Mouse (Mus musculus) E14TG2a.4 (cell line): ENCODE measurements at regions not wholly inside any gene's neighbourhood (a gene's known extent, or its start where the extent isn't known, plus 50 kb on each side); places are given as distances from the start of the nearest gene placed in this dataset.

ENCODE experiments used
- H3K27me3 ChIP-seq: 2 replicates; pipeline ENCODE4 v1.6.1; 2014; ENCODE audit warnings: low read length, control low read depth; ENCODE audit not compliant: insufficient read depth
- H3K36me3 ChIP-seq: 2 replicates; pipeline ENCODE4 v1.6.1; 2014; ENCODE audit warnings: low read length, control low read depth; ENCODE audit not compliant: insufficient read depth
- H3K4me1 ChIP-seq: replicated peaks from 2 replicates; pipeline ENCODE4 v1.6.1; 2014; ENCODE audit warnings: low read depth, low read length, control low read depth
- H3K4me3 ChIP-seq: replicated peaks from 2 replicates; pipeline ENCODE4 v1.5.1; 2014; ENCODE audit warnings: mild to moderate bottlenecking, low read length
- H3K9me3 ChIP-seq: 2 replicates; pipeline ENCODE4 v1.6.1; 2014; ENCODE audit warnings: low read length, control low read depth
- CTCF ChIP-seq: conservative IDR thresholded peaks from 2 replicates; pipeline ENCODE4 v1.5.1; 2014; ENCODE audit warnings: low read length
- NANOG ChIP-seq: IDR thresholded peaks from 2 replicates; pipeline ENCODE4 v1.6.1; 2014; ENCODE audit warnings: borderline replicate concordance, low read length, mixed read lengths
- POU5F1 ChIP-seq: IDR thresholded peaks from 2 replicates; pipeline ENCODE4 v1.6.1; 2014; ENCODE audit warnings: low read length, borderline replicate concordance

GRCm38 (mm10) chr9:25655767-25656513, 174.6 kb downstream of the Eepd1 start:
- 0 out of 2 replicates have a peak, but pooled peaks cover 5% of the 10 kb centered on the region for H3K27me3 ChIP-seq
- H3K4me1 ChIP-seq, result no peaks in the 10 kb centered on the region
- H3K9me3 ChIP-seq, result peaks cover 4% of the 10 kb centered on the region; the same call in 1 of the 2 replicates

GRCm38 (mm10) chr9:25656534-25656933, 175.2 kb downstream of the Eepd1 start:
- no peak for TF ChIP-seq NANOG
- TF ChIP-seq CTCF, result no peak; the same call in 1 of the 2 replicates
- TF ChIP-seq POU5F1, result no peak
- no peaks in the 10 kb centered on the region for H3K36me3 ChIP-seq
- 0 out of 2 replicates have a peak, but pooled peaks cover 5% of the 10 kb centered on the region for H3K27me3 ChIP-seq
- H3K4me3 ChIP-seq, result no peak overlapping the region
- no peaks in the 10 kb centered on the region for H3K9me3 ChIP-seq
- no peaks in the 10 kb centered on the region for H3K4me1 ChIP-seq

More at GRCm38 (mm10) chr9:25655767-25656513, 174.6 kb downstream of the Eepd1 start:
- TF ChIP-seq POU5F1, result no peak
- peak; percentile 71 for TF ChIP-seq CTCF
- no peak overlapping the region for H3K4me3 ChIP-seq
- H3K36me3 ChIP-seq, result no peaks in the 10 kb centered on the region

GRCm38 (mm10) chr9:25683635-25684333, 202.4 kb downstream of the Eepd1 start:
- no peaks in the 10 kb centered on the region for H3K4me1 ChIP-seq
- TF ChIP-seq CTCF (no peak), NANOG (no peak), POU5F1 (no peak)

GRCm38 (mm10) chr9:25693632-25694031, 212.3 kb downstream of the Eepd1 start:
- H3K27me3 ChIP-seq, result no peaks in the 10 kb centered on the region
- no peaks in the 10 kb centered on the region for H3K4me1 ChIP-seq
- no peak overlapping the region for H3K4me3 ChIP-seq
- TF ChIP-seq NANOG (no peak), CTCF (0 out of 2 replicates have a peak, but pooled peaks have one; percentile 10)
- peaks cover 15% of the 10 kb centered on the region for H3K9me3 ChIP-seq
- H3K36me3 ChIP-seq, result no peaks in the 10 kb centered on the region

More at GRCm38 (mm10) chr9:25683635-25684333, 202.4 kb downstream of the Eepd1 start:
- Histone ChIP-seq H3K36me3 (no peaks in the 10 kb centered on the region), H3K27me3 (no peaks in the 10 kb centered on the region), H3K4me3 (no peak overlapping the region), H3K9me3 (peaks cover 7% of the 10 kb centered on the region; the same call in 1 of the 2 replicates)

- Histone ChIP-seq H3K27me3 (no peaks in the 10 kb centered on the region), H3K4me1 (no peaks in the 10 kb centered on the region), H3K9me3 (peaks cover 4% of the 10 kb centered on the region; the same call in 1 of the 2 replicates), H3K36me3 (no peaks in the 10 kb centered on the region), H3K4me3 (no peak overlapping the region)
- TF ChIP-seq POU5F1 (no peak), NANOG (no peak), CTCF (no peak)
These were observed 213.7 kb downstream of the Eepd1 start for GRCm38 (mm10) chr9:25695018-25695417.

- no peaks in the 10 kb centered on the region for H3K36me3 ChIP-seq
- H3K4me3 ChIP-seq, result no peak overlapping the region
- no peak for TF ChIP-seq CTCF
- TF ChIP-seq NANOG, result no peak
- no peak for TF ChIP-seq POU5F1
- H3K4me1 ChIP-seq, result no peaks in the 10 kb centered on the region
- H3K27me3 ChIP-seq, result no peaks in the 10 kb centered on the region
- no peaks in the 10 kb centered on the region for H3K9me3 ChIP-seq
These were observed 232.3 kb downstream of the Eepd1 start for GRCm38 (mm10) chr9:25713636-25714035.

- TF ChIP-seq CTCF (peak; percentile 54), NANOG (no peak), POU5F1 (no peak)
- H3K9me3 ChIP-seq, result no peaks in the 10 kb centered on the region
- H3K27me3 ChIP-seq, result no peaks in the 10 kb centered on the region
- no peaks in the 10 kb centered on the region for H3K4me1 ChIP-seq
- H3K4me3 ChIP-seq, result no peak overlapping the region
- H3K36me3 ChIP-seq, result no peaks in the 10 kb centered on the region
These were observed 262.8 kb downstream of the Eepd1 start for GRCm38 (mm10) chr9:25744162-25744561.

GRCm38 (mm10) chr9:25751138-25751537, 269.8 kb downstream of the Eepd1 start:
- H3K4me1 ChIP-seq, result peaks cover 14% of the 10 kb centered on the region; the same call in 1 of the 2 replicates
- H3K4me3 ChIP-seq, result no peak overlapping the region
- no peaks in the 10 kb centered on the region for H3K27me3 ChIP-seq
- H3K36me3 ChIP-seq, result no peaks in the 10 kb centered on the region
- TF ChIP-seq NANOG (peak; percentile 90), POU5F1 (no peak), CTCF (no peak)
- no peaks in the 10 kb centered on the region for H3K9me3 ChIP-seq
